Mouse (Mus musculus): ENCODE measurements around the gene Adcy5.

The Adcy5 gene

DNA sequence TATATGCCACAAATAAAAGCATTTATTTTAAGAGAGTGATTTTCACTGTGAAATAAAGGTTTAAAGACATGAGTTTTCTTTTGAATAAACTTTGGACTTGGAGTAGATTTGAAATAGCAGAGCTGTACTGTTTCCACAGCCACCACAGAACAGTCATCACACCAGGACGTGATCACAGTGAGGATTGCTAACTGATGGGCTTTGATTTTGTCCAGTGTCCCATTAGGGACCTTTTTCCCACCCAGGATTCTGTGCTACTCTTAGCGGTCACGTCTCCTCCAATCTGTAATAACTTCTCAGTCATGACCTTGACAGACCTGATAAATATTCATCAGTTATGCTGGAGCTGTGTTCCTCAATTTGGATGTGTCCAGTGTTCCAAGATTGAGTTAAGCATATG is 160.8 kb downstream of the Adcy5 start:
- DNase-seq (ENCODE audit: low read depth, low spot score): no peak

- DNase-seq (ENCODE audit: low read depth, low spot score): no peak
Measured at GRCm38 (mm10) chr16:35316856-35317264, 162.2 kb downstream of the Adcy5 start.

DNA sequence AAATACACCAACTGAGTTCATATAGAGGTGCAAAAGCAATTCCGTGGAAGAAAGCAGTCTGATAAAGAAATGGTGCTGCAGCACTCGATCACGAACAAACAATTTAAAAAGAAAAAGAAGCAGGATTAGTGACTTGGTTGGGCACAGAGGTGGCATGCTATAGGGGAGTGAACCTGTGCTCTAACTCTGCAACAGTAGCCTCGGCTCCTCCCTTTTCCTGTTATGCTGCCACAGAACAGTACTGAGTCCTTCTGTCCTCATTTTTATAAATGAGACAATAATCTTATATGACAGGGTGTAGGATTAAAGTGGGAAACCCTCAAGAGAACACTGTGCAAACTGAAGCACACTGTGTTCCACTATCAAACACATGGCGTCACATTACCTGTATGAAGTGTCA is 162.8 kb downstream of the Adcy5 start:
- DNase-seq (ENCODE audit: low read depth, low spot score): no peak

- DNase-seq (ENCODE audit: low read depth, low spot score): no peak
Measured at GRCm38 (mm10) chr16:35318397-35318796, 163.7 kb downstream of the Adcy5 start.

DNA sequence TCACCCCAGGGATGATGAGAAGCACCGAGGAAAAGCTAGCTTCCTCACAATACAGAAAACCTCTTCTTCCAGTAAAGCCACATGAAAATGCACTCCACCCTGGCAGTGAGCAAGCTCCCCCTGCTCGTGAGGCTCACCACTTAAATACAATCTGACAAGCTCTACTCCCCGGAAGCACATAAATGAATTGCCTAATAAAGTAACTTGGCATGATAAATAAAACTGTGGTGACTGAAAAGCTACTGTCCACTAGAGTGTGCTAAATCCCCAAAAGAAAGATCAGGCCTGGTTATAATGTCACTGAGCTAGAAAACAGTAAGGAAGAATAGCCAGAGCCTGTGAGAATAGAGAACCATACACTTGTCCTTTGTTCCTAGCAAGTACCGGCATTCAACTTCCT is 164.7 kb downstream of the Adcy5 start:
- peak; percentile 32 for DNase-seq (ENCODE audit: low read depth, low spot score)

- DNase-seq (ENCODE audit: low read depth, low spot score): no peak
Measured at GRCm38 (mm10) chr16:35319773-35320172, 165.1 kb downstream of the Adcy5 start.

DNA sequence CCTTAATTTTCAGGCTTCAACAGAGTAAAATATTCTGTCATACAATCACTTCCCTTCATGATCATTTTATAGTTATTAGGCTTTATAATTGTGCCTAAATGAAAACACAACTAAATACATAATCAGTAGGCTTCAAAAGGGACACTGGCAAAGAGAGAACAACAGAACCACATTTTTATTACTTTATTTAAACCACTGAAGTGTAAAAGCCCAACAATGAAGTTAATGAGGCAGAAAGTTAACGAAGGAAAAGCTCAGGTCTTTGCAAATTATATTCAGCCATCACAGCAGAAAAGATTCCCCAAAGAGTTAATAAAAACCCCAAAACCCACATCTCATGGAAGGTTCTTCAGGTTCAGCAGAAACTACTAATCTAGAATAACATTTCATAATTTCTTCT is 175.8 kb downstream of the Adcy5 start:
- no peak for DNase-seq (ENCODE audit: low read depth, low spot score)
